Mouse (Mus musculus) kidney, embryonic 15.5 days (tissue): ENCODE measurements around the gene Gm21409. TPM values are rescaled to one million over a fixed set of nuclear protein-coding genes. Genes with fewer than 3 reads are reported as not detected.
"Not testable (repeated sequence)": the region's sequence is repeated elsewhere in the genome, so short reads cannot be mapped to it uniquely, and the experiment has no call there.

Source experiments
- ATAC-seq: fragments of 200-750 bp; cut with Nextera tagmentation; replicated peaks from 2 replicates; pipeline ENCODE4 v1.8.0; 2017; ENCODE audit warnings: moderate TSS enrichment; ENCODE audit not compliant: low FRiP score
- H3K27ac ChIP-seq: fragments of 300-500 bp; sonication (generic); 2 replicates; pipeline ENCODE4 v1.5.1; 2015; ENCODE audit warnings: mild to moderate bottlenecking, inconsistent platforms
- H3K27me3 ChIP-seq: fragments of 300-500 bp; sonication (generic); 2 replicates; pipeline ENCODE4 v1.6.1; 2015; ENCODE audit warnings: inconsistent platforms
- H3K36me3 ChIP-seq: fragments of 300-500 bp; sonication (generic); 2 replicates; pipeline ENCODE4 v1.6.1; 2015; ENCODE audit warnings: inconsistent platforms
- H3K4me1 ChIP-seq: fragments of 300-500 bp; sonication (generic); 2 replicates; pipeline ENCODE4 v1.6.1; 2015; ENCODE audit warnings: inconsistent platforms
- H3K4me2 ChIP-seq: fragments of 300-500 bp; sonication (generic); 2 replicates; pipeline ENCODE4 v1.6.1; 2015; ENCODE audit warnings: moderate library complexity, mild to moderate bottlenecking, inconsistent platforms
- H3K4me3 ChIP-seq: fragments of 300-500 bp; sonication (generic); replicated peaks from 2 replicates; pipeline ENCODE4 v1.5.1; 2015; ENCODE audit warnings: mild to moderate bottlenecking, inconsistent platforms
- H3K9ac ChIP-seq: fragments of 300-500 bp; sonication (generic); 2 replicates; pipeline ENCODE4 v1.6.1; 2015; ENCODE audit warnings: mild to moderate bottlenecking, inconsistent platforms
- H3K9me3 ChIP-seq: fragments of 300-500 bp; sonication (generic); replicated peaks from 2 replicates; pipeline ENCODE4 v1.6.1; 2016; ENCODE audit warnings: inconsistent platforms
- WGBS: fragments of 180-500 bp; shearing (Covaris S2); methylation state at CpG from one replicate; pipeline ENCODE4 v1.1.7; 2015; ENCODE audit warnings: mixed read lengths; 5-methylcytosine and 5-hydroxymethylcytosine counted together
- polyA plus RNA-seq: library from polyadenylated mRNA; unstranded; fragments of >200 nt; fragmentation: Nextera tagmentation; extraction: Ambion mirVana; gene quantifications from 2 replicates; pipeline ENCODE4 v1.2.1, GENCODE M21; 2015

Gene Gm21409
- not detected in 2 replicates for polyA plus RNA-seq

- H3K4me1 ChIP-seq, H3K9ac ChIP-seq, H3K4me3 ChIP-seq, H3K36me3 ChIP-seq, H3K27me3 ChIP-seq, H3K27ac ChIP-seq, H3K9me3 ChIP-seq, ATAC-seq, H3K4me2 ChIP-seq: not testable (repeated sequence)
- WGBS = no CpG with 5 or more reads among the region's 6 CpGs
Observed at GRCm38 (mm10) chrY:84746385-84746784, at the start of gene Gm21409. TSS of gene Gm21409 (plus strand) at chrY:84746685.

Other genes starting within 250 kb of the Gm21409 start
- gene Gm21394, start 181.8 kb upstream of the Gm21409 start, polyA plus RNA-seq = not detected in 2 replicates